Mouse (Mus musculus) liver, embryonic 14.5 days (tissue): ENCODE measurements at regions not wholly inside any gene's neighbourhood (a gene's known extent, or its start where the extent isn't known, plus 50 kb on each side); places are given as distances from the start of the nearest gene placed in this dataset.

Experiments
- CTCF ChIP-seq: IDR thresholded peaks from 2 replicates; pipeline ENCODE4 v1.5.1; 2016; ENCODE audit warnings: antibody characterized with exemption, low read depth, control low read depth
- EP300 ChIP-seq: IDR thresholded peaks from 2 replicates; pipeline ENCODE4 v1.6.1; 2016; ENCODE audit warnings: antibody characterized with exemption, low read depth

- TF ChIP-seq EP300 (no peak), CTCF (no peak)
These were observed 84.5 kb downstream of the Gm33543 start for GRCm38 (mm10) chr10:95758181-95758580.
